Mouse (Mus musculus): ENCODE measurements around the gene Phospho1.

GRCm38 (mm10) chr11:95810828-95811227, 13.5 kb upstream of the Phospho1 start:
- no peak for TF ChIP-seq CTCF (IDR thresholded peaks at IDR 0.05; ENCODE audit: low read depth)
- TF ChIP-seq EP300 (IDR thresholded peaks at IDR 0.05; ENCODE audit: low read depth) = no peak

All from liver, embryonic 14.5 days (tissue).